Mouse (Mus musculus) brain, adult 2 months (tissue): Measurements from ENCODE around the gene Pde4c.
A peak's percentile ranks its signal among the peaks of the same experiment; 100 is the strongest.

Source experiments
- DNase-seq: peaks from one replicate; pipeline ENCODE4 v3.0.0; 2011; ENCODE audit warnings: low read depth, low spot score

Pde4c gene

GRCm38 (mm10) chr8:70766571-70767440, 43.3 kb downstream of the Pde4c start:
- DNase-seq, result peak; percentile 71

DNA sequence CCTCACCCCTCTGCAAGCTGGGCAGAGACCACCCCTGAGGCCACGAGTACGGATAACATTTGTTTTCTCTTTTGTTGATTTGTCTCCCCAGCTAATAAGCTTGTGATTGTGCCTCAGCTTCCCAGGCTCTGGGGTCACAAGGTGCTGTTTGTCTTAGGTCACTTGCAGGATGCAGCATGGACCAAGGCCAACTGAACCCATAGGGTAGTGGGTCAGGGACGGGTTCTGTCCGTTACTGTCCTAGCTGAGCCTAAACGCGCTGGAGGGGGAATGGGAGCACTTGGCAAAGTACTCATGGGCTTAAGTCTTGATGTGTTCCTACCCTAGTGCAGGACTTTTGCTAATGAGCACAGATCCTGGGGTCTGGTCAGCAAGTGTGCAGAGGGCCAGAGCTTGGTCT, 44.0 kb downstream of the Pde4c start:
- DNase-seq, result no peak

DNA sequence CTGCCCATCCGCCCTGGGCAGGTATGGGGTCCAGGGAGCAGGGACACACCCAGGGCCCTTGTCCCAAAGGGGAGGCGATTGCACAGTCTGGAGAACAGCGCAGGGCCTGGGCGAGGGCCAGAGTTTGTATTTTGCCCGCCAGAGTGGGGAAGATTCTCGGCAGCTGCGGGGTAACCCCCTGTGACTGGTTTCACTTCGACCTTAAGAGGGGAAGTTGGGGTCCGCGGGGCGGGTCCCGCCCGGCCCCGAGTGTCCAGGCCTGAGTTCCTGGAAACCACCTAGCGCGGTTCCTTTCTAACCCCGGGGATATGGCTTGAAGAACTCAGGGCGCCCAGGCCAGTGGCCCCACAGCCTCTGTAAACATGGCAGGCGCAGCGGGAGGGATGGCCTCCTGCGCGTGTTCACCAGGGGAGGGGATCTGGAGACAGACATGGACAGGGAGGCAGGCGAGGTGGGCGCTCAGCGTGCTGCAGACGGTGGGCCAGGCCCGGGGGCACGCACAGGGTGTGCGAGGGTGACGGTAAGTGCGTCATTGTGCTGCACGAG, 44.8 kb downstream of the Pde4c start:
- no peak for DNase-seq

DNA sequence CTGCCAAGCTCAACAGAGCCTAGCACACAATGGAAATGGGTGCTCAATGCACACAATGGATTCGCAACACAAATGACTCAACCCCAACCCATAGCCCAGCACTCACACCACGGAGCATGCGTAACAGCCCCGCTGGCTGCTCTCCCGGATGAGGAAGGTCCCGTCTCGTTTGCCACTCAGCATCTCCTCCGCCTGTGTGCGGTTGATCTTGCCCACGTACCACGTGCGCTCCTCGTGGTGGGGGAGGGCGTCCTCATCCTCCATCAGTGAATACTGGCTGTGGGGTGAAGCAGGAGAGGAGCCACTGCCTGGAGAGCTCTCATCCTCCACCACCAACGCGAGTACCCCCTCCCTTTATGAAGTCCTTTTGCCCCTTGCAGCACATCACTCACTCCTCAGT, 45.4 kb downstream of the Pde4c start:
- no peak for DNase-seq

DNA sequence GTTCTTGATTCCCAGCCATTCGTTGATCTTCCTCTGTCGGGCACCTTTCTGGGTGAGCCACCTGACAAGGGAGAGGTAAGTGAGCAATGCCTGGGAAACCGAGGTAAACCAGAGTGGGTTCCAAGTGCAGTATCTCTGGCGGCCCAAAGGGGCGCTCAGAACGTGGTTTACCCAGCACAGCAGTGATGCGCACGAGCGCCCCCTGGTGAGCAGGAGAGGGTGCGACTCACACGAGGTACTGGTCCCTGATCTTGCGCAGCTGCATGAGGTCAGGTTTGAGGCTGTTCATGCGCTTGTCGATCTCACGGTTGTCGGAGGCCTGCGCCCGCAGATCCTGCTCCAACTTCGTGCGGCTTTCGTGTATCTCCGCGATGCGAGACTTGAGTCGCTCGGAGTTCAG, 45.8 kb downstream of the Pde4c start:
- peak; percentile 97 for DNase-seq

GRCm38 (mm10) chr8:70769858-70770257, 46.3 kb downstream of the Pde4c start:
- no peak for DNase-seq

- DNase-seq, result no peak
These were observed 47.2 kb downstream of the Pde4c start for GRCm38 (mm10) chr8:70770748-70771147.

- no peak for DNase-seq
These were observed 47.7 kb downstream of the Pde4c start for GRCm38 (mm10) chr8:70771217-70771616.

DNA sequence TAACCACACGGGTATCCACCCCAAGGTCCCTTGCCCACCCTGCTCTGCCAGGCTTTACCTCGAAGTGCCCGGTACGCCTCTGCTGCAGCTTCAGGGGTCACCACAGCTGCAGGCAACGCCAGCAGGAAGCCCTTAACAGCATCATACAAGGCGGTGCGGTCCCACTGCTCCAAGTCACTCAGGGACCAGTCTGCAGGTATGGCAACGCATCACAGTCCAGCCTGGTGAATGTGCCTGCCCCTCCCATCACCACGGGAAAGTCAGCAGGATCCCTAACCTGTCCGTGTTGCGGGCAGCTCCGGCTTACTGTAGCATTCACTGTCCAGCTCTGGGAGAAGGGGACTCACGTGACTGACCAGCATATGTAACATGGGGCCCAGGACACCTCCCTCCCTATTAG, 48.6 kb downstream of the Pde4c start:
- DNase-seq, result no peak

DNA sequence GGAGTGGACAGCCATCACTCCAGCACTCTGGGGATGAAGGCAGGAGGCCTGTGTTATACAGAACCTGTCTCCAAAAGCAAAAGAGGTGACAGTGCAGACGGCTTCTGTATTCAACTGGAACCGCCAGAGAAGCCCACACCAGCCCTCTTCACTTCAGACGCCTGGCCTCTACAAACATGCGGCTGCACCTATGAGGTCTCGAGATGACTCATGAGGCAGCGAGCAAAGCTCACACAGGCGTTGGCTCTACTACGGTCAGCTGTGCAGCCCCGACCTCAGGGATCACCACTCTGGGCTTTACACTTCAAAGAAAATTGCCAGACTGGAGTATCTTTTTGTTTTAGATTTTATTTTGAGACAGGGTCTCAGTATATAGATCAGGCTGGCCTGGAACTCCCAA, 49.4 kb downstream of the Pde4c start:
- DNase-seq, result no peak

DNA sequence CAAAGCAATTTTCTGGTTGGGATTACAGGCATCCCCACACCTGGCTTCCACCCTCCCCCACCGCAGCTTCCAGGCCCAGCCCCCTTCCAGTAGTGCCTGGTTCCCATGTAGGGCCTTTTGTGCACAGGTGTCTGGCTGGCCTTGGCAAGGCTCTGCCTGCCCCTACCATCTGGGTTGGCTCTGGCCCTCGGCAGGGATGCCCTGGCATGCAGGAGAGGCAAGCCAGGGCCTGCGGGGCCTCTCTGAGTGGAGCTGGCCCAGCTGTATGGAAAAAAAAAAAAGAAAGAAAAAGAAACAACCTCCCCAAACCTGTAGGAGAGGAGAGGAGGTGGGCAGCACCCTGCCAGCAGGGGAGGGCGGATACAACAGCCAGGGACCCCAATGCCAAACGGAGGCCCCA, 49.9 kb downstream of the Pde4c start:
- peak; percentile 91 for DNase-seq

DNA sequence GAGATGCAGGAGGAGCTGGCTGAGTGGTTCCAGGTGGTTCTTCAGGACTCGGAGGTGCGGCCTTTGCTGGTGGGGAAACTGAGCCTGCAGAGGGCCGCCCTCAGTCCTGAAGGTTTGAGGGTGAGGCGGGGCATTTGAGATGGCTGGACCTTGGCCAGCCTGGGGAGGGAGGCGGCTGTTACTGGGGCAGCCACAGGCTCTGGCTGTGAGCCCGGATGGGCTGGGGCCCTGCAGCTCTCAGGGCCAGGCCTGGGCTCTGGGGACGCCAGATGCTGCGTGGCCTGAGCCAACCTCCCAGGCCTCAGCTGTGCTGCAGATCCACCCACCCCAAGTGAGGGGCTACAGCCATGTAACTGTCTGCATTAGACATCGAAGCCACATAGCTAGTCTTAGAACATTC, 50.3 kb downstream of the Pde4c start:
- DNase-seq, result peak; percentile 94

GRCm38 (mm10) chr8:70774740-70775139, 51.2 kb downstream of the Pde4c start:
- DNase-seq, result no peak

- no peak for DNase-seq
These were observed 51.7 kb downstream of the Pde4c start for GRCm38 (mm10) chr8:70775227-70775626.

GRCm38 (mm10) chr8:70775851-70776495, 52.5 kb downstream of the Pde4c start:
- DNase-seq, result no peak

DNA sequence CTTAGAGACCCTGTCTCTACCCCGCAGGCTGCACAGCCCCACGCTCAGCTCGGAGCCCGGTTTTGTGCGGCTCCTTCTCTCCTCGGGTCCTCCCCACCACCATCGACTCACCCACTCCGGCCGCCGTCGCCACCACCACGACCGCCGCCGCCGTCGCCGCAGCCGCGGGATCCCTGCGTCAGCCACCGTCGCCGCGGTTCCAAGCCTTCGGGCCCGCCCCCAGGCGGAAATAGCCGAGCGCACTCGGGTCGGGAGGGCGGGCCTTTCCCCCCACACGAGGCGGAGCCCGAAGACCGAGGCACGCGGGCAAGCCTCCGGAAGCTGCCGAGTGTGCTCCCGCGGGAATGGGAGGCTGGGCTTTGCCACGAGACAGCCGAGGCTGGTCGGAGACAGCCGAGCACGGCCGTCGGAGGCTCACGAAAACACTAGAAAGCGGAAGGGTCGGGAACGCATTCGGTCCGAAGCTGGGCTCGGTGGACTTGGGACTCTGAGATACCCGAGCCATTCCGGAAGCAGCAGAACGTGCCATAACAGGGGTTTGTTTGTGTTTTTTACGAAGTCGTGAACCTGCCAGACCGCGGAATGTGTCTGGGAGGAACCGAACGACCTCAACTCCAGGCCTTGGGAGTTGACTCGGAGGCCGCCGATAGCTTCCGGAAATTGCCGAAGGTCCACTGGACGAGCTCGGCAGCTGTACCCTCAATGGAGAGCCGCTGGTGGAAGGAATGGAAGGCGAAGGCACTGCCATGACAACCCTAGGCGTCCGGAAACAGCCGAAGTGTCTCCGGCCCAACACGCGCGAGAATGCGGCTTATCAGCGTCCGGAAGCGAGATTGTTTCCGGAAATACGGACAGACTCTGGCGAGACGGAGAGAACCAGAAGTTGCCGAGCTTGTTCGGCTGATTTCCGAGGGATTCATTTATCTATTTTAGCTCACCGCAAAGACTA, 53.2 kb downstream of the Pde4c start, which contains the start of gene Pik3r2:
Gene Pik3r2, minus strand, starts transcription at position 218 of the 949 bp plus-strand sequence.
- peak; percentile 99 for DNase-seq

- no peak for DNase-seq
These were observed 56.6 kb downstream of the Pde4c start for GRCm38 (mm10) chr8:70780093-70780492.

DNA sequence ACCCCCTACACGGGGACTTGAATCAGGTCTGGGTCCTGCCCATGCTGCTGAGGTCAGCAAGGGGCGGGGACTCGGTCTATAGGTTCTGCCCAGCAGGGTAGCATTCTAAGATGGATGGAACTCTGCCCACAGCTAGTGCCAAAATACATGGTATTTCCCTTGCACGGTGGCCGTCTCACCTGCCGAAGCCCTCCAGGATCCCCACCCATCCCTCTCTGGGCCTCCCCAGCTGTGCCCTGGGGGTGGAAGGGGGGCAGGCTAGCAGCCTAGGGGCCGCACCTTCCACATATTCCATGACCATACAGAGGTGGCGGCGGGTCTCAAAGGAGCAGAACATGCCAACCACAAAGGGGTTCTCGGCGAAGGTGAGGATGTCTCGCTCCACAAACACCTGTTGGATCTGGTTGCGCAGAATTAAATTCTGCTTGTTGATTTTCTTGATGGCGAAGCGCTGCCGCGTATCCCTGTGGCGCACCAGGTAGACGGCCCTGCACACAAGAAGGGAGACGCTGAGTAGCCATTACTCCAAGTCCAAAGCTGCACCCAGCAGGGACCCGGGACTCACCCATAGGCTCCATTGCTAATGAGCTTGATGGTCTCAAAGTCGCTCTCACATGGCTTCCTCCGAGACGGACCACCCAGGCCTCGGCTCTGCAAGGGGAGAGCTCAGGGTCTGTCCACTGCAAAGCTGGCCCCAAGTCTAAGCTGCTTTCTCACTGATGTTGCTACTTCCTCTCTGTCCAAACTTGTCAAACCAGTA, 63.0 kb downstream of the Pde4c start:
- no peak for DNase-seq

GRCm38 (mm10) chr8:70787051-70787445, 63.5 kb downstream of the Pde4c start:
- no peak for DNase-seq

- DNase-seq, result peak; percentile 94
These were observed 64.6 kb downstream of the Pde4c start for GRCm38 (mm10) chr8:70787941-70788667.
